Mouse (Mus musculus): ENCODE results near the gene Rptor. TPM values are rescaled to one million over a fixed set of nuclear protein-coding genes. Genes with fewer than 3 reads are reported as not detected.

Gene Rptor
- polyA plus RNA-seq, 1 experiment, result 35.2 TPM

GRCm38 (mm10) chr11:119565684-119566083, 37.0 kb upstream of the Rptor start:
- Histone ChIP-seq H3K4me3 (ENCODE audit: insufficient read depth, low read length) (no peak overlapping the region), H3K4me1 (ENCODE audit: control insufficient read depth, insufficient read depth, low read length) (no peaks in the 10 kb centered on the region), H3K27ac (ENCODE audit: insufficient read depth, low read length) (no peak overlapping the region)
- TF ChIP-seq CTCF (IDR thresholded peaks at IDR 0.05; ENCODE audit: extremely low read depth, insufficient read depth, low read length) (no peak), POLR2A (IDR thresholded peaks at IDR 0.05; ENCODE audit: extremely low read depth, insufficient read depth, low read length) (no peak)

- Histone ChIP-seq H3K4me3 (ENCODE audit: insufficient read depth, low read length) (no peak overlapping the region), H3K4me1 (ENCODE audit: control insufficient read depth, insufficient read depth, low read length) (no peaks in the 10 kb centered on the region), H3K27ac (ENCODE audit: insufficient read depth, low read length) (no peak overlapping the region)
- TF ChIP-seq CTCF (IDR thresholded peaks at IDR 0.05; ENCODE audit: extremely low read depth, insufficient read depth, low read length), result no peak
- TF ChIP-seq POLR2A (IDR thresholded peaks at IDR 0.05; ENCODE audit: extremely low read depth, insufficient read depth, low read length), result no peak
These were observed 36.5 kb upstream of the Rptor start for GRCm38 (mm10) chr11:119566188-119566587.

GRCm38 (mm10) chr11:119572316-119573010, 30.2 kb upstream of the Rptor start:
- H3K27ac ChIP-seq (ENCODE audit: insufficient read depth, low read length), result no peak overlapping the region
- H3K4me3 ChIP-seq (ENCODE audit: insufficient read depth, low read length), result no peak overlapping the region
- TF ChIP-seq CTCF (IDR thresholded peaks at IDR 0.05; ENCODE audit: extremely low read depth, insufficient read depth, low read length) (no peak), POLR2A (IDR thresholded peaks at IDR 0.05; ENCODE audit: extremely low read depth, insufficient read depth, low read length) (no peak)
- H3K4me1 ChIP-seq (ENCODE audit: control insufficient read depth, insufficient read depth, low read length), result no peaks in the 10 kb centered on the region

- no peak overlapping the region for H3K27ac ChIP-seq (ENCODE audit: insufficient read depth, low read length)
- no peak overlapping the region for H3K4me3 ChIP-seq (ENCODE audit: insufficient read depth, low read length)
- TF ChIP-seq CTCF (IDR thresholded peaks at IDR 0.05; ENCODE audit: extremely low read depth, insufficient read depth, low read length) (no peak), POLR2A (IDR thresholded peaks at IDR 0.05; ENCODE audit: extremely low read depth, insufficient read depth, low read length) (no peak)
- no peaks in the 10 kb centered on the region for H3K4me1 ChIP-seq (ENCODE audit: control insufficient read depth, insufficient read depth, low read length)
These were observed 25.9 kb upstream of the Rptor start for GRCm38 (mm10) chr11:119576855-119577254.

GRCm38 (mm10) chr11:119577721-119578120, 25.0 kb upstream of the Rptor start:
- TF ChIP-seq POLR2A (IDR thresholded peaks at IDR 0.05; ENCODE audit: extremely low read depth, insufficient read depth, low read length) (no peak), CTCF (IDR thresholded peaks at IDR 0.05; ENCODE audit: extremely low read depth, insufficient read depth, low read length) (no peak)
- H3K27ac ChIP-seq (ENCODE audit: insufficient read depth, low read length), result no peak overlapping the region

GRCm38 (mm10) chr11:119586511-119586910, 16.2 kb upstream of the Rptor start:
- no peak for TF ChIP-seq CTCF (IDR thresholded peaks at IDR 0.05; ENCODE audit: extremely low read depth, insufficient read depth, low read length)
- Histone ChIP-seq H3K4me1 (ENCODE audit: control insufficient read depth, insufficient read depth, low read length) (peaks cover 7% of the 10 kb centered on the region; the same call in 1 of the 2 replicates), H3K27ac (ENCODE audit: insufficient read depth, low read length) (no peak overlapping the region), H3K4me3 (ENCODE audit: insufficient read depth, low read length) (no peak overlapping the region)

More at GRCm38 (mm10) chr11:119577721-119578120, 25.0 kb upstream of the Rptor start:
- H3K4me1 ChIP-seq (ENCODE audit: control insufficient read depth, insufficient read depth, low read length), result no peaks in the 10 kb centered on the region
- H3K4me3 ChIP-seq (ENCODE audit: insufficient read depth, low read length), result no peak overlapping the region

- Histone ChIP-seq H3K27ac (ENCODE audit: insufficient read depth, low read length) (no peak overlapping the region), H3K4me1 (ENCODE audit: control insufficient read depth, insufficient read depth, low read length) (peaks cover 7% of the 10 kb centered on the region; the same call in 1 of the 2 replicates), H3K4me3 (ENCODE audit: insufficient read depth, low read length) (no peak overlapping the region)
- TF ChIP-seq CTCF (IDR thresholded peaks at IDR 0.05; ENCODE audit: extremely low read depth, insufficient read depth, low read length) (no peak), POLR2A (IDR thresholded peaks at IDR 0.05; ENCODE audit: extremely low read depth, insufficient read depth, low read length) (no peak)
These were observed 15.6 kb upstream of the Rptor start for GRCm38 (mm10) chr11:119587112-119587511.

GRCm38 (mm10) chr11:119589242-119589641, 13.5 kb upstream of the Rptor start:
- peaks cover 7% of the 10 kb centered on the region; the same call in 1 of the 2 replicates for H3K4me1 ChIP-seq (ENCODE audit: control insufficient read depth, insufficient read depth, low read length)
- H3K4me3 ChIP-seq (ENCODE audit: insufficient read depth, low read length), result no peak overlapping the region
- TF ChIP-seq CTCF (IDR thresholded peaks at IDR 0.05; ENCODE audit: extremely low read depth, insufficient read depth, low read length), result no peak
- no peak for TF ChIP-seq POLR2A (IDR thresholded peaks at IDR 0.05; ENCODE audit: extremely low read depth, insufficient read depth, low read length)
- H3K27ac ChIP-seq (ENCODE audit: insufficient read depth, low read length), result no peak overlapping the region

DNA sequence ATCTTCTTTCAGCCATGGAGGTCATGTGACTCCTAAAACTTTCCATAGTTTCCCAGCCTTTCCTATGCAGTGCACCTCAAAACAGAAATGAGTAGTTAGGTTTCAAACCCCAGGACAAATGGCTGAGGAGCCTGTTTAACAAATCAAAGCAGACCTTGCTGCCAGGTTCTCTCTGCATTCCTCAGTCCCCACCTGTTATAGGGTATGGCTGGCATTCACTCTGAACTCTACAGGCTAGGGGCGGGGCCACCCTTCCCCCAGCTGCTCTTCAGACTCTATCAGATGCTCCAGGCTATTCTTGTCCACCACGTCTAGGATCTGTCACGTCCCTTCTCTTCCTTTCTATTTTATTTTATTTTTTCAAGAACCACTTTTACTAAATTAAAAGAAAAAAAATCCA, 8.7 kb upstream of the Rptor start:
- TF ChIP-seq POLR2A (IDR thresholded peaks at IDR 0.05; ENCODE audit: extremely low read depth, insufficient read depth, low read length) (no peak), CTCF (IDR thresholded peaks at IDR 0.05; ENCODE audit: extremely low read depth, insufficient read depth, low read length) (no peak)
- Histone ChIP-seq H3K27ac (ENCODE audit: insufficient read depth, low read length) (no peak overlapping the region), H3K4me3 (ENCODE audit: insufficient read depth, low read length) (no peak overlapping the region), H3K4me1 (ENCODE audit: control insufficient read depth, insufficient read depth, low read length) (no peaks in the 10 kb centered on the region)

- TF ChIP-seq POLR2A (IDR thresholded peaks at IDR 0.05; ENCODE audit: extremely low read depth, insufficient read depth, low read length) (no peak), CTCF (IDR thresholded peaks at IDR 0.05; ENCODE audit: extremely low read depth, insufficient read depth, low read length) (no peak)
- Histone ChIP-seq H3K27ac (ENCODE audit: insufficient read depth, low read length) (no peak overlapping the region), H3K4me1 (ENCODE audit: control insufficient read depth, insufficient read depth, low read length) (peaks cover 2% of the 10 kb centered on the region; the same call in 1 of the 2 replicates), H3K4me3 (ENCODE audit: insufficient read depth, low read length) (no peak overlapping the region)
These were observed 3.8 kb upstream of the Rptor start for GRCm38 (mm10) chr11:119598856-119599255.
